7 mouse cellular contexts compared by ENCODE assay signal in the genomic region with DNA sequence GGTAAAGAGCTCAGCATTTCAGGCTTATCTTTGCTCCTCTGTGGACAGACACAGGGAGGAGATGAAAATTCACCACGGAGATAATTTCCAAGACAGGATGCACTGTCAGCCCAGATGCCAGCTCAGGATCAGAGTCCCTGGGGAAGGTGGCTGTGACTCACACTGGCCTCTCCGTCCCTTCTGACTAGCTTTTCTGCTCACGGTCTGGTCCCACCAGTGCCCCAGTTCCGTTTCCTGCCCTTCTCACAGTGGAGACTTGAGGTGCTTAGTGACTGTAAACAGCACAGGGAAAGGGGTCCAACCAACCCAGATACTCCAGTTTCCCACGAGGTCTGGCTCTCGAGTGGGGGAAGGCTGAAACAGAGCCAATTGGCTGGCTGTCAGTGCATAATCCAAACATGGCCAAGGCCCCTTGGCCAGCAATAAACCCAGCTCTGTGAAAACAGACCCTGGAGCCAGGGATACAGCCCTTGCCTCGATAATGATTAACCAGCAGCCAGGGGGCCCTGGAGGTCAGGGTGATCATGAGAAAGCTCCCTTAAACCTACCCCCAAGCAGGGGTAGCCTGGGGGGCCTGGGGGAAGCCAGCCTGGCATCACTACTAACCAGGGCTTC.
DNase-seq lines count a peak whose midpoint lies in the region; ATAC-seq lines count a peak whose summit lies in the region.

No protein-coding gene starts in this region.

- no peak for DNase-seq in midbrain, embryonic 10.5 days (ENCODE audit: low spot score)
- DNase-seq in kidney, postnatal 36 days = peak; percentile 78 to 81
- peak; percentile 71 to 86 for DNase-seq in lung, postnatal 4 days
- no peak for DNase-seq in gastrocnemius, postnatal 4 days (ENCODE audit: low spot score in 2 of 2)

- H3K9me3 ChIP-seq in midbrain, embryonic 10.5 days (replicated peaks) = no peaks in the 10 kb centered on the region
- no peaks in the 10 kb centered on the region for H3K9me3 ChIP-seq in midbrain, embryonic 15.5 days
- no peaks in the 10 kb centered on the region for H3K9me3 ChIP-seq in heart, embryonic 13.5 days
- no peaks in the 10 kb centered on the region for H3K9me3 ChIP-seq in neural tube, embryonic 15.5 days (replicated peaks)

- H3K27ac ChIP-seq in midbrain, embryonic 10.5 days (replicated peaks) = peak overlapping the region; percentile 24; the same call in 1 of the 2 replicates
- H3K27ac ChIP-seq in midbrain, embryonic 15.5 days = no peak overlapping the region
- peak overlapping the region; percentile 60 for H3K27ac ChIP-seq in heart, embryonic 13.5 days (replicated peaks)
- H3K27ac ChIP-seq in neural tube, embryonic 15.5 days (replicated peaks) = no peak overlapping the region

- H3K4me3 ChIP-seq in midbrain, embryonic 10.5 days = no peak overlapping the region
- no peak overlapping the region for H3K4me3 ChIP-seq in midbrain, embryonic 15.5 days
- no peak overlapping the region for H3K4me3 ChIP-seq in heart, embryonic 13.5 days
- H3K4me3 ChIP-seq in neural tube, embryonic 15.5 days (replicated peaks) = no peak overlapping the region

- H3K9ac ChIP-seq in midbrain, embryonic 15.5 days = no peak overlapping the region
- no peak overlapping the region for H3K9ac ChIP-seq in heart, embryonic 13.5 days
- H3K9ac ChIP-seq in neural tube, embryonic 15.5 days (replicated peaks) = no peak overlapping the region

- ATAC-seq in midbrain, embryonic 15.5 days (replicated peaks) = no peak
- ATAC-seq in heart, embryonic 13.5 days (ENCODE audit: extremely low read depth, insufficient number of reproducible peaks, low FRiP score, low TSS enrichment) = no peak; the same call in 1 of the 2 replicates
- no peak for ATAC-seq in neural tube, embryonic 15.5 days (ENCODE audit: low FRiP score)

- peaks cover 9% of the 10 kb centered on the region for H3K4me1 ChIP-seq in midbrain, embryonic 10.5 days
- no peaks in the 10 kb centered on the region; the same call in 1 of the 2 replicates for H3K4me1 ChIP-seq in midbrain, embryonic 15.5 days
- peaks cover 17% of the 10 kb centered on the region for H3K4me1 ChIP-seq in heart, embryonic 13.5 days
- H3K4me1 ChIP-seq in neural tube, embryonic 15.5 days = peaks cover 16% of the 10 kb centered on the region; the same call in 1 of the 2 replicates

- WGBS in midbrain, embryonic 10.5 days = 74% methylated on average over 7 of the region's 7 CpGs
- WGBS in midbrain, embryonic 15.5 days = 43% methylated on average over 7 of the region's 7 CpGs
- WGBS in heart, embryonic 13.5 days = 24% methylated on average over 7 of the region's 7 CpGs
- WGBS in neural tube, embryonic 15.5 days = 24% methylated on average over 7 of the region's 7 CpGs

- H3K4me2 ChIP-seq in midbrain, embryonic 15.5 days = no peak overlapping the region
- H3K4me2 ChIP-seq in heart, embryonic 13.5 days = 0 out of 2 replicates have a peak overlapping the region, but pooled peaks have one; percentile 0
- H3K4me2 ChIP-seq in neural tube, embryonic 15.5 days = no peak overlapping the region

- H3K36me3 ChIP-seq in midbrain, embryonic 10.5 days = no peaks in the 10 kb centered on the region
- no peaks in the 10 kb centered on the region for H3K36me3 ChIP-seq in midbrain, embryonic 15.5 days (replicated peaks)
- H3K36me3 ChIP-seq in heart, embryonic 13.5 days = no peaks in the 10 kb centered on the region
- no peaks in the 10 kb centered on the region for H3K36me3 ChIP-seq in neural tube, embryonic 15.5 days

- H3K27me3 ChIP-seq in midbrain, embryonic 10.5 days (ENCODE audit: low read depth, poor library complexity, severe bottlenecking) = no peaks in the 10 kb centered on the region
- H3K27me3 ChIP-seq in midbrain, embryonic 15.5 days (replicated peaks) = no peaks in the 10 kb centered on the region
- H3K27me3 ChIP-seq in heart, embryonic 13.5 days (replicated peaks) = 0 out of 2 replicates have a peak, but pooled peaks cover 4% of the 10 kb centered on the region
- H3K27me3 ChIP-seq in neural tube, embryonic 15.5 days (replicated peaks) = no peaks in the 10 kb centered on the region

Comparison
In these comparisons a context has a peak if more than half of its experiments do, and no peak if none do; other contexts are left out.
1. H3K27ac ChIP-seq: peak in midbrain, embryonic 10.5 days (single experiment) and heart, embryonic 13.5 days (single experiment); none in midbrain, embryonic 15.5 days (single experiment) and neural tube, embryonic 15.5 days (single experiment).
2. DNase-seq: peak in kidney, postnatal 36 days (2 of 2) and lung, postnatal 4 days (2 of 2); none in midbrain, embryonic 10.5 days (single experiment) and gastrocnemius, postnatal 4 days (0 of 2).